In genomic region chr2:90581006-90581795, GRCm38 (mm10) we compare ENCODE assay signal across 8 mouse cellular contexts. TPM values are rescaled to one million over a fixed set of nuclear protein-coding genes. Genes with fewer than 3 reads are reported as not detected.
A peak's percentile ranks its signal among the peaks of the same experiment; 100 is the strongest.
DNase-seq lines count a peak whose midpoint lies in the region; ATAC-seq and TF ChIP-seq lines count a peak whose summit lies in the region.

No protein-coding gene starts in this region.

- H3K36me3 ChIP-seq in kidney, adult 2 months (ENCODE audit: control insufficient read depth, insufficient read depth, low read length), result no peaks in the 10 kb centered on the region
- H3K36me3 ChIP-seq in forebrain, embryonic 12.5 days (replicated peaks), result no peaks in the 10 kb centered on the region
- H3K36me3 ChIP-seq in liver, embryonic 12.5 days, result no peaks in the 10 kb centered on the region
- no peaks in the 10 kb centered on the region for H3K36me3 ChIP-seq in stomach, postnatal 0 days (ENCODE audit: control insufficient read depth, insufficient read depth, low read length)

- no peaks in the 10 kb centered on the region for H3K9me3 ChIP-seq in forebrain, embryonic 12.5 days
- no peaks in the 10 kb centered on the region for H3K9me3 ChIP-seq in liver, embryonic 12.5 days (replicated peaks)
- H3K9me3 ChIP-seq in stomach, postnatal 0 days (ENCODE audit: control insufficient read depth, low read length), result no peaks in the 10 kb centered on the region

- TF ChIP-seq CTCF in kidney, adult 2 months (conservative IDR thresholded peaks at IDR 0.05; ENCODE audit: insufficient read depth, insufficient read length, low read depth, low read length), result no peak
- TF ChIP-seq CTCF in stomach, postnatal 0 days (IDR thresholded peaks at IDR 0.05; ENCODE audit: low read depth), result no peak

- peak; percentile 24 for DNase-seq in kidney, adult 2 months
- DNase-seq in kidney, adult 11 months, result no peak
- DNase-seq in ES-CJ7 (ENCODE audit: low read depth, low spot score), result peak; percentile 13
- DNase-seq in stomach, postnatal 0 days (ENCODE audit: low spot score), result no peak
- no peak for DNase-seq in layer of hippocampus, postnatal 10 days (ENCODE audit: low spot score in 2 of 2)
- no peak for DNase-seq in adrenal gland, postnatal 10 days

- TF ChIP-seq EP300 in stomach, postnatal 0 days (optimal IDR thresholded peaks at IDR 0.05), result no peak

- H3K27me3 ChIP-seq in kidney, adult 2 months (replicated peaks; ENCODE audit: control insufficient read depth, insufficient read depth, low read length), result no peaks in the 10 kb centered on the region
- peaks cover 9% of the 10 kb centered on the region; the same call in 1 of the 2 replicates for H3K27me3 ChIP-seq in forebrain, embryonic 12.5 days
- H3K27me3 ChIP-seq in liver, embryonic 12.5 days (replicated peaks), result peaks cover 8% of the 10 kb centered on the region; the same call in 1 of the 2 replicates
- no peaks in the 10 kb centered on the region for H3K27me3 ChIP-seq in stomach, postnatal 0 days (ENCODE audit: control insufficient read depth, insufficient read depth, low read length)

- ATAC-seq in forebrain, embryonic 12.5 days (ENCODE audit: low FRiP score), result no peak; the same call in 1 of the 2 replicates
- ATAC-seq in liver, embryonic 12.5 days, result peak; percentile 33
- ATAC-seq in stomach, postnatal 0 days (ENCODE audit: low FRiP score, low TSS enrichment), result peak; percentile 35

- H3K4me2 ChIP-seq in forebrain, embryonic 12.5 days, result peak overlapping the region; percentile 97
- H3K4me2 ChIP-seq in liver, embryonic 12.5 days, result peak overlapping the region; percentile 100
- peak overlapping the region; percentile 99 for H3K4me2 ChIP-seq in stomach, postnatal 0 days (replicated peaks; ENCODE audit: low read depth)

- H3K4me3 ChIP-seq in kidney, adult 2 months (ENCODE audit: insufficient read depth, low read depth, low read length), result peak overlapping the region; percentile 94
- peak overlapping the region; percentile 83 for H3K4me3 ChIP-seq in forebrain, embryonic 12.5 days (replicated peaks)
- H3K4me3 ChIP-seq in liver, embryonic 12.5 days, result peak overlapping the region; percentile 81
- peak overlapping the region; percentile 84 for H3K4me3 ChIP-seq in stomach, postnatal 0 days (ENCODE audit: low read depth, low read length)

- peaks cover 10% of the 10 kb centered on the region; the same call in 1 of the 2 replicates for H3K4me1 ChIP-seq in kidney, adult 2 months (ENCODE audit: control insufficient read depth, insufficient read depth, low read length)
- H3K4me1 ChIP-seq in forebrain, embryonic 12.5 days, result peaks cover 8% of the 10 kb centered on the region
- peaks cover 47% of the 10 kb centered on the region for H3K4me1 ChIP-seq in liver, embryonic 12.5 days
- no peaks in the 10 kb centered on the region for H3K4me1 ChIP-seq in stomach, postnatal 0 days (replicated peaks; ENCODE audit: control insufficient read depth, insufficient read depth)

- 15% methylated on average over 11 of the region's 11 CpGs for WGBS in kidney, adult 2 months
- WGBS in forebrain, embryonic 12.5 days, result 14% methylated on average over 11 of the region's 11 CpGs
- 7% methylated on average over 11 of the region's 11 CpGs for WGBS in liver, embryonic 12.5 days (ENCODE audit: insufficient replicate concordance)
- 17% methylated on average over 11 of the region's 11 CpGs for WGBS in stomach, postnatal 0 days

- no peak for TF ChIP-seq POLR2A in kidney, adult 2 months (IDR thresholded peaks at IDR 0.05; ENCODE audit: low read depth, low read length)

- peak overlapping the region; percentile 69 for H3K27ac ChIP-seq in kidney, adult 2 months (ENCODE audit: insufficient read depth, low read depth, low read length)
- H3K27ac ChIP-seq in forebrain, embryonic 12.5 days, result peak overlapping the region; percentile 83
- peak overlapping the region; percentile 83 for H3K27ac ChIP-seq in liver, embryonic 12.5 days
- H3K27ac ChIP-seq in stomach, postnatal 0 days (replicated peaks), result peak overlapping the region; percentile 91

- peak overlapping the region; percentile 92 for H3K9ac ChIP-seq in forebrain, embryonic 12.5 days
- H3K9ac ChIP-seq in liver, embryonic 12.5 days, result peak overlapping the region; percentile 93
- peak overlapping the region; percentile 81 for H3K9ac ChIP-seq in stomach, postnatal 0 days (ENCODE audit: low read length)

RNA-seq across cellular contexts. Expression of gene Ptprj, which starts 0.8 kb away (rescaled TPM):
- 18.9 and 23.2 TPM in 2 replicates for polyA plus RNA-seq in kidney, adult 2 months (2012; rRNA removed)
- polyA plus RNA-seq in forebrain, embryonic 12.5 days (2016; fragmentation: Nextera tagmentation; extraction: Ambion mirVana), result 2.1 and 2.7 TPM in 2 replicates
- 3.0 and 3.7 TPM in 2 replicates for polyA plus RNA-seq in liver, embryonic 12.5 days (2016; fragmentation: Nextera tagmentation; extraction: Ambion mirVana)
- 2.1 and 2.2 TPM in 2 replicates for polyA plus RNA-seq in stomach, postnatal 0 days (2015; fragmentation: Nextera tagmentation; extraction: Ambion mirVana)
- total RNA-seq in layer of hippocampus, postnatal 10 days (2021), result 10 to 100 TPM; 67.7 to 73.0 TPM
- total RNA-seq in adrenal gland, postnatal 10 days (2021), result 10 to 100 TPM; 20.9 to 23.2 TPM

Comparison
In these comparisons a context has a peak if more than half of its experiments do, and no peak if none do; other contexts are left out.
1. DNase-seq: peak in kidney, adult 2 months (single experiment) and ES-CJ7 (single experiment); none in kidney, adult 11 months (single experiment), stomach, postnatal 0 days (single experiment), layer of hippocampus, postnatal 10 days (0 of 2) and adrenal gland, postnatal 10 days (single experiment).
2. Peak in every context shown above with its lines, with median percentiles within 50 percentile points of each other: H3K27ac ChIP-seq, H3K4me3 ChIP-seq, H3K4me2 ChIP-seq and H3K9ac ChIP-seq.